Mouse (Mus musculus): ENCODE measurements around the gene Gfra1. TPM values are rescaled to one million over a fixed set of nuclear protein-coding genes. Genes with fewer than 3 reads are reported as not detected.

Gfra1 gene
- polyA plus RNA-seq, 1 experiment from 2014 or later = 24.1 TPM

DNA sequence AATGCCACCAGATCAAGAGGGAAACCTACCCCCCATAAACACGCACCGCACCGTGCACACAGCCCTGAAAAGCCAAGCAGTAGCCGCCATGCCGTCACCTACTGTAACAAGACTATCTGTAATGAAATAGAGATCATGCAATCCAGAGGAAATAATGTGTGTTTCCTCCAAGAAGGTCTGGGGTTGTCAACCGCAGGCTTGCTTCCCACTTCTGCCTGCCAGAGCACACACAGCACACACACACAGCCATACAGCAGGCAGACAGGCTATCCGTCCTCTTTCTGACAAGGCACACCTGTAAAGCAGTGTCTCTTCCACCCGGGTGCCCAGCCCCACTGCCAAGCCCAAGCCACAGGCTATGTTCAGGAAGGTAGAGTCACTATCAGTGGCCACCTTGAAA lies 66.2 kb downstream of the Gfra1 start:
- H3K27ac ChIP-seq = no peak overlapping the region
- H3K36me3 ChIP-seq = no peaks in the 10 kb centered on the region
- no peaks in the 10 kb centered on the region for H3K27me3 ChIP-seq
- WGBS = 90% methylated on average over 8 of the region's 8 CpGs
- H3K4me1 ChIP-seq = no peaks in the 10 kb centered on the region
- H3K4me2 ChIP-seq (replicated peaks) = no peak overlapping the region
- no peak overlapping the region for H3K4me3 ChIP-seq
- no peak overlapping the region for H3K9ac ChIP-seq
- no peaks in the 10 kb centered on the region for H3K9me3 ChIP-seq
- no peak for ATAC-seq (ENCODE audit: insufficient number of reproducible peaks, insufficient read depth, low FRiP score, low TSS enrichment)

DNA sequence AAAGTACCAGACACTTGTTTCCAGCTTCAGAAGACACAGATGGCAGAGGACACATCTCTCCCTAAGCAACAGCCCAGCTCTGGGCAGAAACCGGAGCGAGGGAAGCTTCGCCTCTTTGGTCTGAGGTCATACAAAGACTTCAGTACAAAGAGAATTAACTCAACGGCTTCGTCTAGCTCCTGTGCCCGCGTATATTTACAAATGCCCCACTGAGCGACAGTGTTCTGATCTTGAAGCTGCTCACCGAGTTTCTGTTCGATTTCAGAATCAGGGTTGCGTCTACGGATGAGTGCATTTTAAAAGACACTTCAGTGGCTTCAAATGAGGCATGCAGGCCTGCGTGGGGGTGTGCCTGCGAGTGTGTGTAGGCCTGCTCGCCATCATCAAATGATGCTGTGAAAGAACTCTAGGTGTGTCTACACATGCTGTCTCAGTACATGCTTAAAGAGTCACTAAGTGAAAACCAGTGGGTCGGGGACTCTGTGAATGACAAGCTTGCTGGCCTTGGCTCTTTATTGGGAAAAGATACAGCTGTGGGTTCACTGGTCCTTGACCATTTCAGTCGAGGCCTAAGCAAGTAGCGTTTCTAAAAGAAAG lies 66.8 kb downstream of the Gfra1 start:
- Histone ChIP-seq H3K4me2 (replicated peaks) (no peak overlapping the region), H3K4me1 (no peaks in the 10 kb centered on the region), H3K36me3 (no peaks in the 10 kb centered on the region), H3K4me3 (no peak overlapping the region), H3K9ac (no peak overlapping the region), H3K27me3 (no peaks in the 10 kb centered on the region), H3K9me3 (no peaks in the 10 kb centered on the region), H3K27ac (no peak overlapping the region)
- no peak for ATAC-seq (ENCODE audit: insufficient number of reproducible peaks, insufficient read depth, low FRiP score, low TSS enrichment)
- 83% methylated on average over 18 of the region's 18 CpGs for WGBS

GRCm38 (mm10) chr19:58383273-58383672 lies 72.4 kb downstream of the Gfra1 start:
- no peak overlapping the region for H3K27ac ChIP-seq

GRCm38 (mm10) chr19:58382535-58382934 lies 73.2 kb downstream of the Gfra1 start:
- 93% methylated on average over 7 of the region's 7 CpGs for WGBS
- Histone ChIP-seq H3K4me2 (replicated peaks) (no peak overlapping the region), H3K27ac (no peak overlapping the region)

More at GRCm38 (mm10) chr19:58383273-58383672, 72.4 kb downstream of the Gfra1 start:
- Histone ChIP-seq H3K4me2 (replicated peaks) (no peak overlapping the region), H3K27me3 (no peaks in the 10 kb centered on the region), H3K4me3 (no peak overlapping the region), H3K9ac (no peak overlapping the region), H3K9me3 (no peaks in the 10 kb centered on the region), H3K36me3 (no peaks in the 10 kb centered on the region), H3K4me1 (no peaks in the 10 kb centered on the region)
- ATAC-seq (ENCODE audit: insufficient number of reproducible peaks, insufficient read depth, low FRiP score, low TSS enrichment) = no peak
- 69% methylated on average over 3 of the region's 3 CpGs for whole genome bisulfite sequencing

DNA sequence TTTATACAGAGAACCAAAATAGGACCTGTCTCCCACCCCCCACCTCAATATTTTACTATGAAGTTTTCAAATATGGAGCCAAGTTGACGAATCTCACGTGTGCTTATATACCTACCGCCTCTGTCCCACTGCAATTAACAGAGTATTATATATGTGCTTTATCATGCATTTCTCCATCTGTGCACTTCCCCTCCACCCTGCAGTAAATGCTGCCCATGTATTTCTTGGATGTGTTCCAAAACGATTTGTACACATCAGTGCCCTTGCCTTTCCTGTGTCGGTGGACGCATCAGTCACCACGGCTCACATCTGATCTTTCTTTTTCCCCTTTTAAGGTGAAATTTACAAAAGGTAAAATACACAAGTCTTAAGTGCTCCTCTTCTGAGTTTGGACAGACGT lies 77.7 kb downstream of the Gfra1 start:
- 66% methylated on average over 8 of the region's 8 CpGs for WGBS

More at GRCm38 (mm10) chr19:58382535-58382934, 73.2 kb downstream of the Gfra1 start:
- Histone ChIP-seq H3K27me3 (no peaks in the 10 kb centered on the region), H3K36me3 (no peaks in the 10 kb centered on the region), H3K4me3 (no peak overlapping the region), H3K9me3 (no peaks in the 10 kb centered on the region), H3K9ac (no peak overlapping the region), H3K4me1 (peaks cover 6% of the 10 kb centered on the region; the same call in 1 of the 2 replicates)
- no peak for ATAC-seq (ENCODE audit: insufficient number of reproducible peaks, insufficient read depth, low FRiP score, low TSS enrichment)

GRCm38 (mm10) chr19:58376675-58377102 lies 79.0 kb downstream of the Gfra1 start:
- Histone ChIP-seq H3K27ac (no peak overlapping the region), H3K4me2 (replicated peaks) (no peak overlapping the region), H3K4me1 (peaks cover 10% of the 10 kb centered on the region; the same call in 1 of the 2 replicates), H3K36me3 (no peaks in the 10 kb centered on the region), H3K4me3 (no peak overlapping the region), H3K9me3 (no peaks in the 10 kb centered on the region), H3K27me3 (no peaks in the 10 kb centered on the region), H3K9ac (no peak overlapping the region)
- WGBS = 70% methylated on average over 8 of the region's 8 CpGs
- ATAC-seq (ENCODE audit: insufficient number of reproducible peaks, insufficient read depth, low FRiP score, low TSS enrichment) = no peak

More for the DNA sequence above, 77.7 kb downstream of the Gfra1 start:
- Histone ChIP-seq H3K4me3 (no peak overlapping the region), H3K36me3 (no peaks in the 10 kb centered on the region), H3K4me1 (peaks cover 7% of the 10 kb centered on the region; the same call in 1 of the 2 replicates), H3K27me3 (no peaks in the 10 kb centered on the region), H3K27ac (no peak overlapping the region), H3K9ac (no peak overlapping the region), H3K9me3 (no peaks in the 10 kb centered on the region), H3K4me2 (replicated peaks) (no peak overlapping the region)
- ATAC-seq (ENCODE audit: insufficient number of reproducible peaks, insufficient read depth, low FRiP score, low TSS enrichment) = no peak

DNA sequence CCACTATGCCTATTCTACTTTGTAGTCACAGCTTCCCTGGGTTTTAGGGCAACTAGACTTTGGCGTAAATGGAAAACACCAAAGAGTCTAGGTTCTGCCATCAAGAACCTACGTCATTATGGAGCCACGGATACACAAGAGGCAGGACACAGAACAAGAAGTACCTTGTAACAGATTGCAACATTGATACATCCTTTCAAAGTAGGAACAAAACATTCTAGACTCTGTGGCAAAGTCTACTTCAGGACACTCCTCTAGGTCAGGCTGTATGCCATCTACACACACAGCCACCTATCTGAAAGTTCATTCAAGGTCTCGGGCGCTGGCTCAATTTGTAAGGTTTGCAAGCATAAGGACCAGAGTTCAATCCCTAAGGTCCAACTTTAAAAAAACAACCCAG lies 81.1 kb downstream of the Gfra1 start:
- Histone ChIP-seq H3K27me3 (no peaks in the 10 kb centered on the region), H3K4me1 (peaks cover 11% of the 10 kb centered on the region; the same call in 1 of the 2 replicates), H3K36me3 (no peaks in the 10 kb centered on the region), H3K9ac (no peak overlapping the region), H3K9me3 (no peaks in the 10 kb centered on the region), H3K4me2 (replicated peaks) (no peak overlapping the region), H3K27ac (no peak overlapping the region), H3K4me3 (no peak overlapping the region)
- 92% methylated on average over 5 of the region's 5 CpGs for WGBS
- ATAC-seq (ENCODE audit: insufficient number of reproducible peaks, insufficient read depth, low FRiP score, low TSS enrichment) = no peak

- Histone ChIP-seq H3K27ac (no peak overlapping the region), H3K4me1 (peaks cover 13% of the 10 kb centered on the region; the same call in 1 of the 2 replicates), H3K36me3 (no peaks in the 10 kb centered on the region), H3K4me2 (replicated peaks) (no peak overlapping the region), H3K27me3 (no peaks in the 10 kb centered on the region), H3K4me3 (no peak overlapping the region), H3K9ac (no peak overlapping the region), H3K9me3 (no peaks in the 10 kb centered on the region)
- WGBS = 97% methylated on average over 4 of the region's 4 CpGs
- no peak for ATAC-seq (ENCODE audit: insufficient number of reproducible peaks, insufficient read depth, low FRiP score, low TSS enrichment)
These were observed 81.6 kb downstream of the Gfra1 start for GRCm38 (mm10) chr19:58374155-58374554.

DNA sequence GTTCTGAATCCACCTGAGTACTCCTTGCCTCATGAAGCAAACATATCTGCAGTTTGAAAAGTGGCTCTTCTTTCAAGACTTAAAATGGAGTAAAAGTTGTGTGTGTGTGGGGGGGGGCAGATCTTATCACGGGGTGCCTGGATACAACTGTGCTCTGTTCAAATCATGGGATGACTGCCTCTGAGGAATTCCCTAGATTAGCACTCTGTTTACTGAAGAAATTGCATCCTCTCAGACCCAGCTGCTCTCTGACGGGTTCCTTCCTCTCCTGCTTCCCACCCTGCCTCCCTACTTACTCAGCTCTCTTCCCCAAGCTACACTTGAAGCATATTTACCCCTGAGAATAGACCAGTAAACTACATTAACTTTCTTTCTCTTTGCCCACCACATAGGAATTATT lies 87.2 kb downstream of the Gfra1 start:
- Histone ChIP-seq H3K9me3 (no peaks in the 10 kb centered on the region), H3K4me3 (no peak overlapping the region), H3K4me2 (replicated peaks) (no peak overlapping the region), H3K4me1 (peaks cover 5% of the 10 kb centered on the region; the same call in 1 of the 2 replicates), H3K36me3 (no peaks in the 10 kb centered on the region), H3K9ac (no peak overlapping the region), H3K27me3 (no peaks in the 10 kb centered on the region), H3K27ac (no peak overlapping the region)
- WGBS = 45% methylated on average over 2 of the region's 2 CpGs
- no peak for ATAC-seq (ENCODE audit: insufficient number of reproducible peaks, insufficient read depth, low FRiP score, low TSS enrichment)

- Histone ChIP-seq H3K27ac (no peak overlapping the region), H3K4me1 (0 out of 2 replicates have a peak, but pooled peaks cover 2% of the 10 kb centered on the region), H3K4me2 (replicated peaks) (no peak overlapping the region), H3K27me3 (no peaks in the 10 kb centered on the region), H3K4me3 (no peak overlapping the region), H3K9ac (no peak overlapping the region), H3K36me3 (no peaks in the 10 kb centered on the region), H3K9me3 (no peaks in the 10 kb centered on the region)
- WGBS = 65% methylated on average over 9 of the region's 9 CpGs
- ATAC-seq (ENCODE audit: insufficient number of reproducible peaks, insufficient read depth, low FRiP score, low TSS enrichment) = no peak
These were observed 91.0 kb downstream of the Gfra1 start for GRCm38 (mm10) chr19:58364688-58365087.

DNA sequence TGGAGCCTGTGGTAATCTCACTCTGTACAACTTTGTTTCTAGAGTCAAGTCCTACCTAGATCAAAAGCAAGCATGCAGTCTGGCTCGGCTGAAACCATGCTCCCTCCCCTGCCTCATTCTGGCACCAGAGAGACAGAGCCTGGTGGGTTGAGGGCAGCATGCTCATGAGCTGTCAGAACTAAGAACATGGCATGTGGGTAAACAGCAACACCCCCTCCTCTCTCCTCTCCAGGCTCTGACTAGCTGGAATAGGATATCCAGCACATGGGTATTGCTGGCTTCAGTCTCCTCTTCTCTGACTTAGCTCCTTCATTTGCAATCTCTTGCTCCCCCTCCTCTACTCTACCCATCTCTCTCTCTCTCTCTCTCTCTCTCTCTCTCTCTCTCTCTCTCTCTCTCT lies 94.7 kb downstream of the Gfra1 start:
- Histone ChIP-seq H3K4me2 (replicated peaks) (no peak overlapping the region), H3K9me3 (no peaks in the 10 kb centered on the region), H3K9ac (no peak overlapping the region), H3K27ac (no peak overlapping the region), H3K36me3 (no peaks in the 10 kb centered on the region), H3K27me3 (no peaks in the 10 kb centered on the region), H3K4me1 (no peaks in the 10 kb centered on the region), H3K4me3 (no peak overlapping the region)
- WGBS = 59% methylated on average over 1 of the region's 1 CpGs
- no peak for ATAC-seq (ENCODE audit: insufficient number of reproducible peaks, insufficient read depth, low FRiP score, low TSS enrichment)

- H3K27me3 ChIP-seq = no peaks in the 10 kb centered on the region
- no peak overlapping the region for H3K27ac ChIP-seq
- no peak overlapping the region for H3K4me3 ChIP-seq
- no peaks in the 10 kb centered on the region for H3K9me3 ChIP-seq
- no peak for ATAC-seq (ENCODE audit: insufficient number of reproducible peaks, insufficient read depth, low FRiP score, low TSS enrichment)
- WGBS = 82% methylated on average over 13 of the region's 13 CpGs
- H3K36me3 ChIP-seq = no peaks in the 10 kb centered on the region
- H3K4me1 ChIP-seq = 0 out of 2 replicates have a peak, but pooled peaks cover 3% of the 10 kb centered on the region
- no peak overlapping the region for H3K4me2 ChIP-seq (replicated peaks)
- H3K9ac ChIP-seq = no peak overlapping the region
These were observed 97.6 kb downstream of the Gfra1 start for GRCm38 (mm10) chr19:58358063-58358462.

All from embryonic facial prominence, embryonic 12.5 days (tissue).